16 mouse cellular contexts compared by ENCODE assay signal in the genomic region with DNA sequence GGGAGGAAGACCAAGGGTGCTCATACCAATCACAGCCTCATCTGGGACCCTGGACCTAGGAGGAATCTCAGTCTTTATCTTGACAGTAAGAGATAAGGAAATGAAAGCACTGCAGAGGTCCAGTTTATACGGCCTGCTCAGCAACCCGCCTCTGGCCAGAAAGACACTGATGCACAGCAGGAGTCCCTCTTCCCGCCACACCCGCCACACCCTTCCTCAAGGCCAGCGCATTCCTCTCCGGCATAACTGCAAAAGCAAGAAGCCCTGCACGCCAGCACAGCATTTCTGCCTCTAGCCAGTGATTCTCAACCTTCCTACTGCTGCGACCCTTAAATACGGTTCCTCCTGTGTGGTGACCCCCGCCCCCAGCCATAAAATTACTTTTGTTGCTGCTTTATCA. TPM values are rescaled to one million over a fixed set of nuclear protein-coding genes. Genes with fewer than 3 reads are reported as not detected.
DNase-seq lines count a peak whose midpoint lies in the region; ATAC-seq and TF ChIP-seq lines count a peak whose summit lies in the region.
"Had no signal": no experiment of that assay in that cellular context is flagged by ENCODE, and none has a peak within 500 bp of the region (broad histone marks: within the 10 kb centered on the region; RNA-seq: fewer than 3 reads in every experiment).

No protein-coding gene starts in this region.

- no peak for TF ChIP-seq EP300 in liver, postnatal 0 days (IDR thresholded peaks at IDR 0.05; ENCODE audit: low read depth)

- H3K9ac ChIP-seq in liver, postnatal 0 days (replicated peaks) = no peak overlapping the region
- no peak overlapping the region for H3K9ac ChIP-seq in hindbrain, embryonic 13.5 days
- H3K9ac ChIP-seq: liver, embryonic 13.5 days had no signal

- no peak for TF ChIP-seq POLR2A in testis, adult 2 months (IDR thresholded peaks at IDR 0.05; ENCODE audit: control insufficient read depth, low read depth, low read length)

- H3K4me3 ChIP-seq in gastrocnemius, adult 2 months = no peak overlapping the region
- H3K4me3 ChIP-seq in testis, adult 2 months (ENCODE audit: control insufficient read depth, low read depth, low read length) = no peak overlapping the region
- no peak overlapping the region for H3K4me3 ChIP-seq in liver, postnatal 0 days (ENCODE audit: low read depth, low read length)
- no peak overlapping the region for H3K4me3 ChIP-seq in hindbrain, embryonic 13.5 days
- H3K4me3 ChIP-seq: left cerebral cortex, adult 2 months; liver, embryonic 13.5 days had no signal

- peaks cover 4% of the 10 kb centered on the region for H3K4me1 ChIP-seq in testis, adult 2 months (ENCODE audit: control insufficient read depth, insufficient read depth, low read length)
- H3K4me1 ChIP-seq in liver, postnatal 0 days (ENCODE audit: insufficient read depth) = no peaks in the 10 kb centered on the region
- peaks cover 8% of the 10 kb centered on the region for H3K4me1 ChIP-seq in hindbrain, embryonic 13.5 days (replicated peaks)

- H3K27ac ChIP-seq in gastrocnemius, adult 2 months = peak overlapping the region; percentile 38
- peak overlapping the region; percentile 84 for H3K27ac ChIP-seq in testis, adult 2 months (ENCODE audit: control insufficient read depth, insufficient read depth, low read depth, low read length)
- H3K27ac ChIP-seq in liver, postnatal 0 days (ENCODE audit: low read depth) = no peak overlapping the region
- H3K27ac ChIP-seq in hindbrain, embryonic 13.5 days = no peak overlapping the region
- H3K27ac ChIP-seq: left cerebral cortex, adult 2 months; liver, embryonic 13.5 days; macrophage had no signal

- H3K4me2 ChIP-seq in liver, postnatal 0 days (ENCODE audit: low read depth, low read length) = no peak overlapping the region
- H3K4me2 ChIP-seq in hindbrain, embryonic 13.5 days = no peak overlapping the region
- H3K4me2 ChIP-seq: liver, embryonic 13.5 days had no signal

- no peak for DNase-seq in gastrocnemius, adult 2 months
- no peak for DNase-seq in gastrocnemius, postnatal 25 days
- no peak for DNase-seq in testis, postnatal 10 days (ENCODE audit: low spot score)
- peak; percentile 44 for DNase-seq in lung, postnatal 25 days (ENCODE audit: low spot score)
- peak; percentile 48 for DNase-seq in testis, postnatal 14 days (ENCODE audit: low spot score)
- no peak for DNase-seq in liver, postnatal 0 days
- DNase-seq: cerebellum, adult 9-10 months; heart, postnatal 4 days; liver, embryonic 13.5 days; midbrain, embryonic 14.5 days; thymus, postnatal 36 days had no signal

- H3K27me3 ChIP-seq in testis, adult 2 months (ENCODE audit: control insufficient read depth, insufficient read depth, low read length) = no peaks in the 10 kb centered on the region
- no peaks in the 10 kb centered on the region for H3K27me3 ChIP-seq in liver, postnatal 0 days (ENCODE audit: insufficient read depth, low read length)
- no peaks in the 10 kb centered on the region for H3K27me3 ChIP-seq in hindbrain, embryonic 13.5 days
- H3K27me3 ChIP-seq: liver, embryonic 13.5 days had no signal

- WGBS in liver, postnatal 0 days (ENCODE audit: insufficient replicate concordance) = 78% methylated on average over 10 of the region's 10 CpGs
- 83% methylated on average over 10 of the region's 10 CpGs for WGBS in hindbrain, embryonic 13.5 days

- H3K36me3 ChIP-seq in testis, adult 2 months (ENCODE audit: control insufficient read depth, insufficient read depth, low read length) = no peaks in the 10 kb centered on the region
- peaks cover 55% of the 10 kb centered on the region for H3K36me3 ChIP-seq in liver, postnatal 0 days (replicated peaks; ENCODE audit: insufficient read depth, low read length)
- peaks cover 60% of the 10 kb centered on the region for H3K36me3 ChIP-seq in hindbrain, embryonic 13.5 days

- ATAC-seq in liver, postnatal 0 days = no peak
- no peak for ATAC-seq in hindbrain, embryonic 13.5 days (ENCODE audit: low FRiP score)
- ATAC-seq: CD4-positive, CD25-positive, alpha-beta regulatory T cell, adult 4 months had no signal

- no peak for TF ChIP-seq CTCF in gastrocnemius, adult 2 months (IDR thresholded peaks at IDR 0.05)
- TF ChIP-seq CTCF in testis, adult 2 months (IDR thresholded peaks at IDR 0.05; ENCODE audit: control insufficient read depth, insufficient read depth, insufficient replicate concordance, low read depth, low read length) = no peak
- no peak for TF ChIP-seq CTCF in liver, postnatal 0 days (IDR thresholded peaks at IDR 0.05; ENCODE audit: low read depth)

- intact Hi-C loops in gastrocnemius, adult 2 months (cut with DNase I) = no loop called here

- no peaks in the 10 kb centered on the region for H3K9me3 ChIP-seq in liver, postnatal 0 days (ENCODE audit: low read length)
- H3K9me3 ChIP-seq in hindbrain, embryonic 13.5 days = no peaks in the 10 kb centered on the region
- H3K9me3 ChIP-seq: liver, embryonic 13.5 days had no signal

RNA-seq across cellular contexts. Expression of a gene that starts 16.8 kb away (rescaled TPM):
- 10 to 100 TPM; 41.9 to 48.9 TPM for total RNA-seq in gastrocnemius, adult 2 months (2021)
- total RNA-seq in gastrocnemius, postnatal 25 days (2021) = 10 to 100 TPM; 52.6 to 57.3 TPM
- polyA plus RNA-seq in testis, adult 2 months (2012; rRNA removed) = 138 and 141 TPM in 2 replicates
- polyA plus RNA-seq in liver, postnatal 0 days (2015; fragmentation: Nextera tagmentation; extraction: Ambion mirVana) = 55.4 and 62.0 TPM in 2 replicates
- polyA plus RNA-seq in hindbrain, embryonic 13.5 days (2015; fragmentation: Nextera tagmentation; extraction: Ambion mirVana) = 132 and 138 TPM in 2 replicates

Comparison
In these comparisons a context has a peak if more than half of its experiments do, and no peak if none do; other contexts are left out.
1. DNase-seq: peak in lung, postnatal 25 days (single experiment) and testis, postnatal 14 days (single experiment); none in gastrocnemius, adult 2 months (single experiment), gastrocnemius, postnatal 25 days (single experiment), testis, postnatal 10 days (single experiment) and liver, postnatal 0 days (single experiment).
2. H3K27ac ChIP-seq: peak in gastrocnemius, adult 2 months (single experiment) and testis, adult 2 months (single experiment); none in liver, postnatal 0 days (single experiment) and hindbrain, embryonic 13.5 days (single experiment).